Mouse (Mus musculus): ENCODE measurements around the gene Lrp10.

DNA sequence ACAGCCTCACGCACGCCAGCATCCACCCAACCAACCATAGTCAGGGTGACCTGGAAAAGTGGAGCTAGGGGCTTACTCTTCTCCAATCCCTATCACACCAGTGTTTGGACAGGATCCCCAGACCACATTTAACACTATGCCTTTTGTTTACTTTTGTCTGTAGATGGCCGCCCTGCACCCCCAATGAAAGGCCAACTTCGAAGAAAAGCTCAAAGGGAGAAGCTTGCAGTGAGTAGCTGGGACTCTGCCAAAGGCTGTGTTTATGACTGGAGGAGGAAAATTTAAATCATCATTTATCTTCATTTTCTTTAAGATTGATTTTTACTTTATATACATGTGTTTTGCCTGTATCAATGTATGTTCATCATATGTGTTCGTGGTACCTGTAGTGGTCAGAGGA, 35.5 kb upstream of the Lrp10 start:
- TF ChIP-seq MAFK (IDR thresholded peaks at IDR 0.05; ENCODE audit: insufficient read depth, low read depth, low read length) (no peak), ZNF384 (IDR thresholded peaks at IDR 0.05; ENCODE audit: low read depth, low read length) (no peak), ZC3H11A (IDR thresholded peaks at IDR 0.05; ENCODE audit: borderline replicate concordance, low read depth, low read length) (no peak), CHD2 (IDR thresholded peaks at IDR 0.05; ENCODE audit: low read depth, low read length) (no peak)

All from ES-E14 (cell line).